Mouse (Mus musculus) testis, adult 2 months (tissue): Measurements from ENCODE around the gene Tsg101. TPM values are rescaled to one million over a fixed set of nuclear protein-coding genes. Genes with fewer than 3 reads are reported as not detected.
"Not testable (repeated sequence)": the region's sequence is repeated elsewhere in the genome, so short reads cannot be mapped to it uniquely, and the experiment has no call there.

Experiments
- H3K27ac ChIP-seq: fragments of 200-500 bp; 2 replicates; pipeline ENCODE4 v1.5.1; 2012; ENCODE audit warnings: low read depth, low read length; ENCODE audit not compliant: control insufficient read depth, insufficient read depth
- H3K27me3 ChIP-seq: fragments of 200-500 bp; 2 replicates; pipeline ENCODE4 v1.6.1; 2012; ENCODE audit warnings: mild to moderate bottlenecking, low read length, moderate library complexity; ENCODE audit not compliant: control insufficient read depth, insufficient read depth
- H3K36me3 ChIP-seq: fragments of 200-500 bp; 2 replicates; pipeline ENCODE4 v1.6.1; 2012; ENCODE audit warnings: mild to moderate bottlenecking, low read length; ENCODE audit not compliant: control insufficient read depth, insufficient read depth
- H3K4me1 ChIP-seq: fragments of 200-500 bp; 2 replicates; pipeline ENCODE4 v1.6.1; 2012; ENCODE audit warnings: low read length; ENCODE audit not compliant: control insufficient read depth, insufficient read depth
- H3K4me3 ChIP-seq: fragments of 200-500 bp; 2 replicates; pipeline ENCODE4 v1.5.1; 2012; ENCODE audit warnings: low read depth, mild to moderate bottlenecking, low read length, moderate library complexity, mixed read lengths; ENCODE audit not compliant: control insufficient read depth
- CTCF ChIP-seq: fragments of 200-500 bp; IDR thresholded peaks from 2 replicates; pipeline ENCODE4 v1.5.1; 2012; ENCODE audit warnings: low read depth, mild to moderate bottlenecking, inconsistent platforms, low read length, moderate library complexity; ENCODE audit not compliant: control insufficient read depth, insufficient read depth, insufficient replicate concordance
- POLR2A ChIP-seq: fragments of 200-500 bp; IDR thresholded peaks from 2 replicates; pipeline ENCODE4 v1.6.1; 2012; ENCODE audit warnings: low read depth, mild to moderate bottlenecking, inconsistent platforms, low read length, moderate library complexity; ENCODE audit not compliant: control insufficient read depth
- polyA plus RNA-seq: library from polyadenylated mRNA; depleted of rRNA; stranded (reverse); fragments of >200 nt; gene quantifications from 2 replicates; pipeline ENCODE4 v1.2.3, GENCODE M21; 2012

Tsg101 gene
- polyA plus RNA-seq, 1 experiment, result 45.7 TPM

GRCm38 (mm10) chr7:46916376-46916775 lies 3.4 kb downstream of the Tsg101 start:
- Histone ChIP-seq H3K4me3 (no peak overlapping the region), H3K27me3 (no peaks in the 10 kb centered on the region), H3K27ac (no peak overlapping the region), H3K4me1 (peaks cover 4% of the 10 kb centered on the region; the same call in 1 of the 2 replicates), H3K36me3 (no peaks in the 10 kb centered on the region)
- no peak for TF ChIP-seq CTCF
- no peak for TF ChIP-seq POLR2A

GRCm38 (mm10) chr7:46911250-46911649 lies 8.5 kb downstream of the Tsg101 start:
- no peak overlapping the region for H3K27ac ChIP-seq
- no peaks in the 10 kb centered on the region; the same call in none of the 2 replicates for H3K36me3 ChIP-seq
- H3K4me3 ChIP-seq, result no peak overlapping the region
- no peaks in the 10 kb centered on the region for H3K4me1 ChIP-seq
- no peaks in the 10 kb centered on the region for H3K27me3 ChIP-seq
- TF ChIP-seq CTCF (no peak), POLR2A (no peak)

- Histone ChIP-seq H3K4me1 (no peaks in the 10 kb centered on the region), H3K4me3 (no peak overlapping the region), H3K36me3 (peaks cover 2% of the 10 kb centered on the region), H3K27me3 (no peaks in the 10 kb centered on the region), H3K27ac (no peak overlapping the region)
- TF ChIP-seq POLR2A, result no peak
- TF ChIP-seq CTCF, result no peak
Observed at GRCm38 (mm10) chr7:46899343-46899742, 20.4 kb downstream of the Tsg101 start.

DNA sequence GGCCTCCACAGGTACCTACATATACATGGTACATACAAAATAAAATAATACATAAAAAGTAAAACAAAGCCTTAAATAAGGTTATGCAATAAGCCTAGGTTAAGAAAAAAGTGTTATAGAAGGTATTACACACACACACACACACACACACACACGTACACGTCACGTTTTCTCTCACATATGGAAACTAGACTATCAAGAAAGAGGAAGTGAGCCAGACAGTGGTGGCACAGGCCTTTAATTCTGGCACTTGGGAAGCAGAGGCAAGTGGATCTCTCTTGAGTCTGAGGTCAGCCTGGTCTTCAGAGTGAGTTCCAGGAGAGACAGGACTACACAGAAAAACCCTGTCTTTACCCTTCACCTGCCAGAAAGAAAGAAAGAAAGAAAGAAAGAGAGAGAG lies 24.3 kb downstream of the Tsg101 start:
- Histone ChIP-seq H3K36me3 (peaks cover 2% of the 10 kb centered on the region), H3K4me1 (no peaks in the 10 kb centered on the region), H3K27ac (no peak overlapping the region), H3K27me3 (no peaks in the 10 kb centered on the region), H3K4me3 (no peak overlapping the region)
- TF ChIP-seq POLR2A (no peak), CTCF (no peak)

DNA sequence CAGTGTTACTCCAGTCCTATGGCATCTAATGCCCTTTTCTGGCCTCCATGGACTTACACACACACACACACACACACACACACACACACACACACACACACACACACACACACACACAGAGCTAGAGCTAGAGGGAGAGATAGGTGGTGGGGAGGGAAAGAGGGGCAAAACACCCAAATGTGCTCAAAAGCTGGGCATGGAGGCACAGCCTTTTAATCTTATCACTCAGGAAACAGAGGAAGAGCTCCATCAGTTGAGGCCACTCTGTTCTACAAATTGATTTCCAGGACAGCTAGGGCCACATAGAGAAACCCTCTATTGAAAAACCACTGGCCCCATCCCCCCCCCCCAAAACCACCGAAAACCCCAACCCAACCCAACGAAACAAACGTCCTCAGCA lies 36.5 kb downstream of the Tsg101 start:
- TF ChIP-seq CTCF, result no peak
- no peak for TF ChIP-seq POLR2A
- Histone ChIP-seq H3K36me3 (0 out of 2 replicates have a peak, but pooled peaks cover under 1% of the 10 kb centered on the region), H3K4me3 (no peak overlapping the region), H3K4me1 (no peaks in the 10 kb centered on the region), H3K27me3 (no peaks in the 10 kb centered on the region), H3K27ac (no peak overlapping the region)

GRCm38 (mm10) chr7:46881941-46882340 lies 37.8 kb downstream of the Tsg101 start:
- not testable (repeated sequence) for H3K4me3 ChIP-seq, H3K36me3 ChIP-seq, H3K27ac ChIP-seq, H3K27me3 ChIP-seq, H3K4me1 ChIP-seq

DNA sequence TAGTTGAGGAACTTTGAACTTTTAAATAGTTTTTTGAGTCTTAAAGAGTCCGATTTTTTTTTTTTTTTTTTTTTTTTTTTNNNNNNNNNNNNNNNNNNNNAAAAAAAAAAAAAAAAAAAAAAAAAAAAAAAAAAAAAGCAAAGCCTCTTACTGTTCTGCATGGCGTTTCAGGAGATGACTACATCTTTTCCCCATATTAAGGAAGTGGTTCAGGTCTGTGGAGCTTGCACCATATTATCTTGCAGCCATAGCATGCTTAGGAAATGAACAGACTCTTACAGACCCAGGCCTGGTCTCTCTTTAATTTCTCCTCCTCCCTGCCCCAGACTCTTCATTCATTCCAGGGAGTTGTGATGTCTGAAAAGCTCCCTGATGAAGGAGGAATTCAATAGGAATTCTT lies 38.8 kb downstream of the Tsg101 start:
- TF ChIP-seq CTCF (no peak), POLR2A (no peak)

DNA sequence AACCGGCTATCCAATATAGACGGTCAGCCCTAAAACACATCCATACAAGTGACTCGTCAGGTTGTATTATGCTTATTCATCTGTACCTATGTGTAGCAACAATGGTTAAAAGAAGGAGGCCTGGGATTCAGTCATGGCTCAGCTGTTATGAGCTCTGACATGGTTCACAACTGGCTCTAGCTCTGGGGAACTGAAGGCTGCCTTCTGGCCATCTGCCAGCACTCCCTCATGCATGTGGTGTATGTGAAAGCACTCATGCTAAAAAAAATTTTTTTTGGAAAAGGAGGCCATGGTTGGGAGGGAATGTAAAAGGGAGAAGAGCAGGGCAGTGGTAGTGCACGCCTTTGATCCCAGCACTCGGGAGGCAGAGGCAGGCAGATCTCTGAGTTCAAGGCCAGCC lies 39.9 kb downstream of the Tsg101 start:
- Histone ChIP-seq H3K4me1 (no peaks in the 10 kb centered on the region), H3K36me3 (no peaks in the 10 kb centered on the region), H3K27me3 (no peaks in the 10 kb centered on the region), H3K4me3 (no peak overlapping the region), H3K27ac (no peak overlapping the region)
- no peak for TF ChIP-seq POLR2A
- no peak for TF ChIP-seq CTCF

More for the DNA sequence above, 38.8 kb downstream of the Tsg101 start:
- Histone ChIP-seq H3K4me1 (no peaks in the 10 kb centered on the region), H3K36me3 (no peaks in the 10 kb centered on the region), H3K27ac (no peak overlapping the region), H3K4me3 (no peak overlapping the region), H3K27me3 (no peaks in the 10 kb centered on the region)
